Mouse (Mus musculus) heart, embryonic 11.5 days (tissue): ENCODE data around the gene Zfp385a. TPM values are rescaled to one million over a fixed set of nuclear protein-coding genes. Genes with fewer than 3 reads are reported as not detected.
A peak's percentile ranks its signal among the peaks of the same experiment; 100 is the strongest.

Experiments used
- ATAC-seq: fragments of 200-750 bp; cut with Nextera tagmentation; replicated peaks from 2 replicates; pipeline ENCODE4 v1.8.0; 2017; ENCODE audit warnings: moderate library complexity; ENCODE audit not compliant: insufficient number of reproducible peaks, low FRiP score, low TSS enrichment
- H3K27ac ChIP-seq: fragments of 300-500 bp; sonication (generic); 2 replicates; pipeline ENCODE4 v1.5.1; 2014; ENCODE audit warnings: mild to moderate bottlenecking, low read depth, low read length
- H3K27me3 ChIP-seq: fragments of 300-500 bp; sonication (generic); 2 replicates; pipeline ENCODE4 v1.6.1; 2014; ENCODE audit warnings: mild to moderate bottlenecking, low read length, mixed read lengths; ENCODE audit not compliant: control insufficient read depth, insufficient read depth
- H3K36me3 ChIP-seq: fragments of 300-500 bp; sonication (generic); 2 replicates; pipeline ENCODE4 v1.6.1; 2014; ENCODE audit warnings: mild to moderate bottlenecking, low read length, moderate library complexity, mixed read lengths; ENCODE audit not compliant: control insufficient read depth, insufficient read depth
- H3K4me1 ChIP-seq: fragments of 300-500 bp; sonication (generic); 2 replicates; pipeline ENCODE4 v1.6.1; 2014; ENCODE audit warnings: low read length; ENCODE audit not compliant: control insufficient read depth, insufficient read depth
- H3K4me2 ChIP-seq: fragments of 300-500 bp; sonication (generic); 2 replicates; pipeline ENCODE4 v1.6.1; 2014; ENCODE audit warnings: mild to moderate bottlenecking, moderate library complexity
- H3K4me3 ChIP-seq: fragments of 300-500 bp; sonication (generic); 2 replicates; pipeline ENCODE4 v1.5.1; 2014; ENCODE audit warnings: low read depth, low read length
- H3K9ac ChIP-seq: fragments of 300-500 bp; sonication (generic); 2 replicates; pipeline ENCODE4 v1.6.1; 2014; ENCODE audit warnings: mild to moderate bottlenecking, low read depth, low read length, moderate library complexity
- H3K9me3 ChIP-seq: fragments of 300-500 bp; sonication (generic); replicated peaks from 2 replicates; pipeline ENCODE4 v1.6.1; 2016; ENCODE audit warnings: low read length; ENCODE audit not compliant: control insufficient read depth
- WGBS: fragments of 180-500 bp; shearing (Covaris S2); extraction: QIAGEN DNeasy Blood & Tissue Kit; methylation state at CpG from one replicate; pipeline ENCODE4 v1.1.7; 2014; ENCODE audit not compliant: insufficient replicate concordance; 5-methylcytosine and 5-hydroxymethylcytosine counted together
- polyA plus RNA-seq: library from polyadenylated mRNA; unstranded; fragments of >200 nt; fragmentation: Nextera tagmentation; extraction: Ambion mirVana; gene quantifications from 2 replicates; pipeline ENCODE4 v1.2.1, GENCODE M21; 2014

Gene Zfp385a
- polyA plus RNA-seq, 1 experiment from 2014 or later: 11.6 TPM

GRCm38 (mm10) chr15:103336996-103337667 lies 2.8 kb downstream of the Zfp385a start:
- no peak for ATAC-seq
- Histone ChIP-seq H3K36me3 (no peaks in the 10 kb centered on the region), H3K27me3 (peaks cover 44% of the 10 kb centered on the region), H3K4me1 (peaks cover 19% of the 10 kb centered on the region), H3K9me3 (no peaks in the 10 kb centered on the region), H3K9ac (no peak overlapping the region), H3K4me2 (no peak overlapping the region), H3K4me3 (no peak overlapping the region), H3K27ac (no peak overlapping the region)
- WGBS: 23% methylated on average over 11 of the region's 11 CpGs

GRCm38 (mm10) chr15:103335488-103336235 lies 4.2 kb downstream of the Zfp385a start:
- Histone ChIP-seq H3K4me3 (no peak overlapping the region), H3K36me3 (no peaks in the 10 kb centered on the region), H3K9me3 (no peaks in the 10 kb centered on the region), H3K27me3 (peaks cover 30% of the 10 kb centered on the region), H3K27ac (no peak overlapping the region), H3K4me2 (no peak overlapping the region), H3K4me1 (peaks cover 19% of the 10 kb centered on the region), H3K9ac (no peak overlapping the region)
- ATAC-seq: no peak
- 24% methylated on average over 7 of the region's 7 CpGs for WGBS

GRCm38 (mm10) chr15:103335040-103335439 lies 4.9 kb downstream of the Zfp385a start:
- peaks cover 24% of the 10 kb centered on the region for H3K27me3 ChIP-seq
- ATAC-seq: no peak
- H3K4me1 ChIP-seq: peaks cover 14% of the 10 kb centered on the region

GRCm38 (mm10) chr15:103334194-103334593 lies 5.7 kb downstream of the Zfp385a start:
- 4% methylated on average over 2 of the region's 2 CpGs for WGBS
- H3K27me3 ChIP-seq: peaks cover 19% of the 10 kb centered on the region
- H3K9ac ChIP-seq: no peak overlapping the region
- H3K4me3 ChIP-seq: no peak overlapping the region
- no peak for ATAC-seq
- H3K4me1 ChIP-seq: peaks cover 10% of the 10 kb centered on the region; the same call in 1 of the 2 replicates
- H3K4me2 ChIP-seq: no peak overlapping the region
- H3K9me3 ChIP-seq: no peaks in the 10 kb centered on the region
- no peak overlapping the region for H3K27ac ChIP-seq
- no peaks in the 10 kb centered on the region for H3K36me3 ChIP-seq

More at GRCm38 (mm10) chr15:103335040-103335439, 4.9 kb downstream of the Zfp385a start:
- no peaks in the 10 kb centered on the region for H3K9me3 ChIP-seq
- 44% methylated on average over 3 of the region's 3 CpGs for WGBS
- H3K9ac ChIP-seq: no peak overlapping the region
- H3K36me3 ChIP-seq: no peaks in the 10 kb centered on the region
- no peak overlapping the region for H3K4me2 ChIP-seq
- H3K27ac ChIP-seq: no peak overlapping the region
- H3K4me3 ChIP-seq: no peak overlapping the region

- Histone ChIP-seq H3K9ac (no peak overlapping the region), H3K4me2 (no peak overlapping the region)
- WGBS: 63% methylated on average over 5 of the region's 5 CpGs
These were observed 6.2 kb downstream of the Zfp385a start for GRCm38 (mm10) chr15:103333738-103334137.

GRCm38 (mm10) chr15:103333081-103333615 lies 6.7 kb downstream of the Zfp385a start:
- Histone ChIP-seq H3K9me3 (no peaks in the 10 kb centered on the region), H3K4me2 (no peak overlapping the region), H3K4me3 (no peak overlapping the region), H3K4me1 (peaks cover 6% of the 10 kb centered on the region; the same call in 1 of the 2 replicates), H3K27ac (no peak overlapping the region), H3K27me3 (peaks cover 9% of the 10 kb centered on the region), H3K9ac (0 out of 2 replicates have a peak overlapping the region, but pooled peaks have one; percentile 1), H3K36me3 (no peaks in the 10 kb centered on the region)
- no peak for ATAC-seq
- WGBS: 52% methylated on average over 5 of the region's 5 CpGs

More at GRCm38 (mm10) chr15:103333738-103334137, 6.2 kb downstream of the Zfp385a start:
- Histone ChIP-seq H3K27ac (no peak overlapping the region), H3K4me1 (peaks cover 6% of the 10 kb centered on the region; the same call in 1 of the 2 replicates), H3K4me3 (no peak overlapping the region), H3K27me3 (peaks cover 15% of the 10 kb centered on the region), H3K9me3 (no peaks in the 10 kb centered on the region), H3K36me3 (no peaks in the 10 kb centered on the region)
- no peak for ATAC-seq

GRCm38 (mm10) chr15:103323455-103324247 lies 16.2 kb downstream of the Zfp385a start:
- under 1% methylated on average over 36 of the region's 40 CpGs for WGBS
- peak; percentile 96 for ATAC-seq
- no peaks in the 10 kb centered on the region for H3K27me3 ChIP-seq
- peak overlapping the region; percentile 79 for H3K27ac ChIP-seq
- H3K36me3 ChIP-seq: no peaks in the 10 kb centered on the region
- H3K4me3 ChIP-seq: peak overlapping the region; percentile 81
- H3K9ac ChIP-seq: peak overlapping the region; percentile 78
- H3K4me2 ChIP-seq: peak overlapping the region; percentile 89
- H3K4me1 ChIP-seq: peaks cover 26% of the 10 kb centered on the region
- no peaks in the 10 kb centered on the region for H3K9me3 ChIP-seq

GRCm38 (mm10) chr15:103323070-103323454 lies 16.8 kb downstream of the Zfp385a start:
- 3% methylated on average over 15 of the region's 26 CpGs for WGBS
- Histone ChIP-seq H3K4me3 (peak overlapping the region; percentile 81), H3K9me3 (no peaks in the 10 kb centered on the region), H3K36me3 (peaks cover 2% of the 10 kb centered on the region), H3K27ac (0 out of 2 replicates have a peak overlapping the region, but pooled peaks have one; percentile 46), H3K9ac (peak overlapping the region; percentile 78), H3K27me3 (no peaks in the 10 kb centered on the region), H3K4me2 (peak overlapping the region; percentile 89), H3K4me1 (peaks cover 29% of the 10 kb centered on the region)
- ATAC-seq: peak; percentile 74
